Mouse (Mus musculus) spleen, postnatal 0 days (tissue): ENCODE measurements around the gene E2f8. TPM values are rescaled to one million over a fixed set of nuclear protein-coding genes. Genes with fewer than 3 reads are reported as not detected.

ENCODE experiments used
- polyA plus RNA-seq: library from polyadenylated mRNA; unstranded; fragments of >200 nt; fragmentation: Nextera tagmentation; extraction: Ambion mirVana; gene quantifications from 2 replicates; pipeline ENCODE4 v1.2.1, GENCODE M21; 2015

The E2f8 gene
- polyA plus RNA-seq, result 28.4 and 34.4 TPM in 2 replicates

DNA sequence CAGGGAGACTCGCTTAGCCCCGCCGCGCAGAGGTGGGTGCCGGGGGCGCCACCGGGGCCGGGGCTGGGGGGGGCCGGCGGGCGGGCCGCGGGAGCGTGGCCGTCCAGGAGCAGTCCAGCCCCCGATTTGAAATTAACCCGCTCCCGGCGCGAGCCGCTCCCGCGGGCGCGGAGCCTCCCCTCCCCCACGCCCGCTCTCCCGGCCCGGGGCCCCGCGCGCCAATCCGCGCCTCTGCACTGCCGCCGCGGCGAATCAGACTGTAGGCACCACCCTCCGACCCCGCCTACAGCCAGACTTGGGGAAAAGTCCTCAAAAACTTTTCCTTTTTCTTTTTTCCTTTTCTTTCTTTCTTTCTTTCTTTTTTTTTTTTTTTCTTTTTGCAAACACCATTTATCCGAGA, at the start of gene E2f8:
TSS of gene E2f8 (minus strand) at position 111 of the 400 bp plus-strand sequence.

DNA sequence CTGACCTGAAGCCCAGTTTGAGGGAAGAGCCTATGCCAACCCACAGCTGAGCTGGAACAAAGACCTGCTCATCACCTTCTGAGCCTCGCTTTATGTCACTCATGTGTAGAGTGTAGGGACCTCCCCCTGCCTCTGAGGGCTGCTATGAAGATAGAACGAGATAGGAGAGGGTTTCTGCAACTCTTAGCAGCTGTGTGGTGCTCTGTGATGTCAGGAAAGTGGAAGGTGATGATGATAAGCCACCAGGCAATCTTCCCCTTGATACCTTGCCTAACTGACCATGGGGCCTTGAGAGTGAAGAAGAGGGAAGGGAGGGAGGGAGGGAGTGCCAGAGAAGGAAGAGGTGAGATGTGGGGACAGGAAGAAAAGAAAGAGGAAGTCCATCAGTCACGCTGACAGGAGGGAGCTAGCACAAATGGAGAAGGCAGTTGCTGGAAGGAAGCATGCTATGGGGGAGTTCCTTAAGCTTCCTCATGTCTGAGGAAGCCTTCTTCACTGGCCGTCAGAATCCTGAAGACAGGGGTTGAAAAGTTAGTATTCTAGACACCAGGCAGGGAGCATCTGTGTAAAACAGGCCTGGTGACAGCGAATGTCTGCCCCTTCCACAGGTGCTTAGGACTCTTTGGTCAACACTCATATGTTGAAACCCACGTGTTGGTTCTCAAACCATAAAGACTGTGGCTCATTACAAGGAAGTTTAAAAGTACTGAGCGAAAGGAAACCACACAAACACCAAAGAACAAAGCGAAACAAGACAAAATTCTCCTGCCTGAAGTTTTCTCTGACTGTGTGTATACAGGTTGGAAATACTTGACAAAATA, 27.3 kb upstream of the E2f8 start, which contains the start of gene Nav2:
TSS of gene Nav2 (plus strand) at position 196 of the 821 bp plus-strand sequence.

DNA sequence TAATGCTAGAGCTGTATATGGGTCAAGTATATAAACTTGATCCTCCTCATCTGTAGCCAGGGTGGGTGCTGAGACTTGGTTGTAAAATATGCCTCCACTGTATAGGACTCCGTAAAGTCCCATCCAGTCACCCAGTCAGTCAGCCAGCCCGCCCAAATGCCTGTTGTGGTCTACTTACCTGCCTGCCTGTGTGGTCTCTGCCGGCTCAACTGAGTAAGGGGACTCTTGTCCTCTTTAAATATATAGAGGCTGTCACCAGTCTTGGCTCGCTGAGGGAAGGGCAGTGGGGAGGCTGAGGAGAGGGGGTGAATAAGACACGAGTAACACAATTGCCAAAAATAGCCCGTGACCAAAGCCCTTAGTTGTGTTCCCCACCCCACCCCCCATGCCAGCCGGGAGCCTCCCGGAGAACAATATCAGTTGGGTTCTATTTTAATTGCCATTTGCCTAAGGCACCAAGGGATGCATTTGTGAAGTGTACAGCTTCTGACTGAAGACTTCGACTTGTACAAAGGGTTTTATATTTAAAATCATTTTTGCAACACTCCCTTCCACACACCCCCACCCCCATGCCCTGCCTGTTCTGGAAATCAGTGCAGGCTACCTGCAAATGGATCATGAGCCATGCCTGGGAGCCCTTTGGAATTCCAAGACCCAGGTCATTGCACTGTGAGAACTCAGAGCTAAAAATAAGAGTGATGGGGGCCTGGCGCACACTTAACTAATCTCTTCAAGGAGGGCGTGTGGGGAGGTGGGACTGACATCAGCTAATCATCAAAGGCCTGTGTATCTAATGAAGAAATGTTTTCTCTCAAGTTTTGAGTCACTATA, 33.4 kb downstream of the E2f8 start, which contains the start of gene Csrp3:
TSS of gene Csrp3 (minus strand) at position 214 of the 831 bp plus-strand sequence.

Other genes starting within 250 kb of the E2f8 start
- gene Mrgprb3, start 237.8 kb downstream of the E2f8 start, polyA plus RNA-seq, result not detected in 2 replicates
- 16.2 and 17.3 TPM in 2 replicates for gene Zdhhc13, start 92.6 kb downstream of the E2f8 start, polyA plus RNA-seq
- 0.75 and 1.0 TPM in 2 replicates for gene Csrp3, start 33.6 kb downstream of the E2f8 start, polyA plus RNA-seq
- gene Nav2, start 27.1 kb upstream of the E2f8 start, polyA plus RNA-seq, result 4.2 and 5.7 TPM in 2 replicates